Mouse (Mus musculus): ENCODE results near the gene St6galnac3.

Gene St6galnac3

GRCm38 (mm10) chr3:153691537-153691936 is 33.4 kb downstream of the St6galnac3 start:
- no peak for DNase-seq (ENCODE audit: extremely low read depth, low read depth, low spot score)

- DNase-seq (ENCODE audit: extremely low read depth, low read depth, low spot score), result no peak
Observed at GRCm38 (mm10) chr3:153690553-153690952, 34.4 kb downstream of the St6galnac3 start.

- DNase-seq (ENCODE audit: extremely low read depth, low read depth, low spot score), result no peak
Observed at GRCm38 (mm10) chr3:153689793-153690291, 35.1 kb downstream of the St6galnac3 start.

GRCm38 (mm10) chr3:153687896-153688295 is 37.1 kb downstream of the St6galnac3 start:
- no peak for DNase-seq (ENCODE audit: extremely low read depth, low read depth, low spot score)

- no peak for DNase-seq (ENCODE audit: extremely low read depth, low read depth, low spot score)
Observed at GRCm38 (mm10) chr3:153684909-153685308, 40.1 kb downstream of the St6galnac3 start.

- DNase-seq (ENCODE audit: extremely low read depth, low read depth, low spot score), result no peak
Observed at GRCm38 (mm10) chr3:153682303-153682702, 42.7 kb downstream of the St6galnac3 start.

GRCm38 (mm10) chr3:153681720-153682119 is 43.3 kb downstream of the St6galnac3 start:
- no peak for DNase-seq (ENCODE audit: extremely low read depth, low read depth, low spot score)

GRCm38 (mm10) chr3:153675832-153676231 is 49.1 kb downstream of the St6galnac3 start:
- DNase-seq (ENCODE audit: extremely low read depth, low read depth, low spot score), result no peak

- no peak for DNase-seq (ENCODE audit: extremely low read depth, low read depth, low spot score)
Observed at GRCm38 (mm10) chr3:153675073-153675472, 49.9 kb downstream of the St6galnac3 start.

- DNase-seq (ENCODE audit: extremely low read depth, low read depth, low spot score), result no peak
Observed at GRCm38 (mm10) chr3:153674359-153674758, 50.6 kb downstream of the St6galnac3 start.

- DNase-seq (ENCODE audit: extremely low read depth, low read depth, low spot score), result no peak
Observed at GRCm38 (mm10) chr3:153673451-153673850, 51.5 kb downstream of the St6galnac3 start.

GRCm38 (mm10) chr3:153670953-153671674 is 53.9 kb downstream of the St6galnac3 start:
- no peak for DNase-seq (ENCODE audit: extremely low read depth, low read depth, low spot score)

GRCm38 (mm10) chr3:153669737-153670435 is 55.1 kb downstream of the St6galnac3 start:
- DNase-seq (ENCODE audit: extremely low read depth, low read depth, low spot score), result no peak

- DNase-seq (ENCODE audit: extremely low read depth, low read depth, low spot score), result no peak
Observed at GRCm38 (mm10) chr3:153669329-153669728, 55.6 kb downstream of the St6galnac3 start.

GRCm38 (mm10) chr3:153668447-153669290 is 56.3 kb downstream of the St6galnac3 start:
- DNase-seq (ENCODE audit: extremely low read depth, low read depth, low spot score), result no peak

- no peak for DNase-seq (ENCODE audit: extremely low read depth, low read depth, low spot score)
Observed at GRCm38 (mm10) chr3:153664696-153665095, 60.3 kb downstream of the St6galnac3 start.

GRCm38 (mm10) chr3:153663841-153664427 is 61.0 kb downstream of the St6galnac3 start:
- DNase-seq (ENCODE audit: extremely low read depth, low read depth, low spot score), result no peak

GRCm38 (mm10) chr3:153662796-153663195 is 62.2 kb downstream of the St6galnac3 start:
- DNase-seq (ENCODE audit: extremely low read depth, low read depth, low spot score), result no peak

- DNase-seq (ENCODE audit: extremely low read depth, low read depth, low spot score), result no peak
Observed at GRCm38 (mm10) chr3:153661927-153662326, 63.0 kb downstream of the St6galnac3 start.

- DNase-seq (ENCODE audit: extremely low read depth, low read depth, low spot score), result no peak
Observed at GRCm38 (mm10) chr3:153659575-153660168, 65.3 kb downstream of the St6galnac3 start.
